Mouse (Mus musculus): Measurements from ENCODE around the gene Paqr6. TPM values are rescaled to one million over a fixed set of nuclear protein-coding genes. Genes with fewer than 3 reads are reported as not detected.

Gene Paqr6
- polyA plus RNA-seq, 1 experiment: 4.3 TPM

DNA sequence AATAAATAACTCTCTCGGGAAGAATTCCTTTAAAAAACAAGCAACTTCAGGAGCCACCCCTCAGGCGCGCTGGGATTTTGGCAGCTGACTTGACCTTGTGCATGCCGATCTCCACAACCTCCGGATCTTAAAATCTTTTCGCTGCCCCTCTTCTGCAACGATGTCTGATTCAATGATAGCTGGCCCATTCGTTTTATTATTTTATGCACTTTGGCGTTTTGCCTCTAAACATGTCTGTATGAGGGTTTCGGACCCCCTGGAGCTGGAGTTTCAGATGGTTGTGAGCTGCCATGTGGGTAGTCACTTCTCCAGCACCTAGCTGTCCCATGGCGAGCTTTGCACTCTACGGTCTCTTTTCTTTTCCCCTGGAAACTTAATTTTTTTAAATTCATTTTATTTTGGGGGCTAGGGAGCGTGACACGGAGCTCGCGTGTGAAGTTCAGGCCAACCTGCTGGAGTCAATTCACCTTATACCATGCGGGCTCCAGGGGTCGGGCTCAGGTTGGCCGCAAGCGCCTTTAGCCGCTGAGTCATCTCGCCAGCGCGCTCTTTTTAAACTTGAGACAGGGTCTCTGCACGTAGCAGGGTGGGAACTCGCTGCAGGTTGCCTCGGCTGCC, 28.8 kb upstream of the Paqr6 start:
- Histone ChIP-seq H3K27ac (ENCODE audit: insufficient read depth, low read length) (peak overlapping the region; percentile 89), H3K4me3 (ENCODE audit: extremely low read depth, insufficient read depth, insufficient read length) (peak overlapping the region; percentile 95), H3K27me3 (ENCODE audit: control insufficient read depth, insufficient read depth, low read length) (no peaks in the 10 kb centered on the region), H3K36me3 (ENCODE audit: control insufficient read depth, insufficient read depth, low read length) (no peaks in the 10 kb centered on the region), H3K4me1 (ENCODE audit: control insufficient read depth, insufficient read depth, insufficient read length) (peaks cover 6% of the 10 kb centered on the region; the same call in 1 of the 2 replicates)
- no peak for TF ChIP-seq POLR2A (IDR thresholded peaks at IDR 0.05; ENCODE audit: low read depth, low read length)
- no peak for TF ChIP-seq CTCF (IDR thresholded peaks at IDR 0.05; ENCODE audit: extremely low read depth, insufficient read depth, insufficient read length, insufficient replicate concordance)
- under 1% methylated on average over 27 of the region's 27 CpGs for WGBS
- no peak for DNase-seq (ENCODE audit: low read depth in 1 of 2, low spot score in 2 of 2)

DNA sequence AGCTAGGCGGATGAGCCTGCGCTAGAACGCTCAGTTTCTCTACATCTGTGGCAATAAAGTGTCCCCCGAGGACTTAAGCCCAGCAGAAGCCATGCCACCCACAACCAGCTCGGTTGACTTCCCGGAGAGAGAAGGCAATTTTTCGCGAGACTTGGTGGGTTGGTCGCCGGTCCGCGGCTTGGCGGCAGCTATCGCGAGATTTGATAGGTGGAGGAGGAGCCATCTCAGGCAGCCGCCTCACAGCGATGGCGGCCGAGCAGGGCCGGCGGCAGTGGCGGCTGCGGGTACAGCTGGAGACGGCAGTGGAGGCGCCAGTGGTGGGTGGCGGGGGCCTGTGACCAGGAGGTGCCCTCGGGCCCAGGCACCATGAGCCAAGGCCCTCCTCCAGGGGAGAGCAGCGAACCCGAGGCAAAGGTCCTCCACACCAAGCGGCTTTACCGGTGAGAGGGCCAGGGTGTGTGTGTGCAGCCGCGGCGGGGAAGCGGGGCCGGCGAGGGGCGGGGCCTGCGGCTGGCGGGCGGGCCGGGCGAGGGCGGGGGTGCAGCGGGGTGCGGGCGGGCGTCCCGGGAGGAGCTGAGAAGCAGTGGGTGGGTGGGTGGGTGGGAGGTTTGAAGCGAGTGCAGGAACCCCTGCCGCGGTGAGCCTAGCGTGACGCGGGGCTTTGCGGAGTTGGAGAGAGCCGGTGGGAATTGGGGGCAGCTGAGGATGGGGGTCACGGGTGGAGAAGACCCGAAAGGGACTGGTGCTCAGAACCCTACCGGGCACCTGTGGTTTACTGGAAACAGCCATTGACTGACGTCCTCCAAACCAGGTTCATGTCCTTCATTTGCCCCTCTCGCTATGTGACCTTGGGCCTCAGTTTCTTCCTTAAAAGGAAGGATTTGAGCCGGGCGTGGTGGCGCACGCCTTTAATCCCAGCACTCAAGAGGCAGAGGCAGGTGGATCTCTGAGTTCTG, 28.0 kb upstream of the Paqr6 start, which contains the start of the genes Tmem79 and Smg5:
Gene Tmem79 (minus strand): TSS at position 91 of the 956 bp plus-strand sequence.
Gene Smg5 (plus strand): TSS at position 203 of the 956 bp plus-strand sequence.
- WGBS: 1% methylated on average over 61 of the region's 66 CpGs
- Histone ChIP-seq H3K4me3 (ENCODE audit: extremely low read depth, insufficient read depth, insufficient read length) (peak within 1 kb of the TSS; percentile 95), H3K36me3 (ENCODE audit: control insufficient read depth, insufficient read depth, low read length) (no peaks in the 10 kb centered on the region), H3K27ac (ENCODE audit: insufficient read depth, low read length) (peak within 1 kb of the TSS; percentile 95), H3K27me3 (ENCODE audit: control insufficient read depth, insufficient read depth, low read length) (no peaks in the 10 kb centered on the region), H3K4me1 (ENCODE audit: control insufficient read depth, insufficient read depth, insufficient read length) (peaks cover 6% of the 10 kb centered on the region; the same call in 1 of the 2 replicates)
- DNase-seq (ENCODE audit: low read depth in 1 of 2, low spot score in 2 of 2): peak; percentile 92 to 96
- TF ChIP-seq CTCF (IDR thresholded peaks at IDR 0.05; ENCODE audit: extremely low read depth, insufficient read depth, insufficient read length, insufficient replicate concordance) (no peak), POLR2A (IDR thresholded peaks at IDR 0.05; ENCODE audit: low read depth, low read length) (peak; percentile 90)

DNA sequence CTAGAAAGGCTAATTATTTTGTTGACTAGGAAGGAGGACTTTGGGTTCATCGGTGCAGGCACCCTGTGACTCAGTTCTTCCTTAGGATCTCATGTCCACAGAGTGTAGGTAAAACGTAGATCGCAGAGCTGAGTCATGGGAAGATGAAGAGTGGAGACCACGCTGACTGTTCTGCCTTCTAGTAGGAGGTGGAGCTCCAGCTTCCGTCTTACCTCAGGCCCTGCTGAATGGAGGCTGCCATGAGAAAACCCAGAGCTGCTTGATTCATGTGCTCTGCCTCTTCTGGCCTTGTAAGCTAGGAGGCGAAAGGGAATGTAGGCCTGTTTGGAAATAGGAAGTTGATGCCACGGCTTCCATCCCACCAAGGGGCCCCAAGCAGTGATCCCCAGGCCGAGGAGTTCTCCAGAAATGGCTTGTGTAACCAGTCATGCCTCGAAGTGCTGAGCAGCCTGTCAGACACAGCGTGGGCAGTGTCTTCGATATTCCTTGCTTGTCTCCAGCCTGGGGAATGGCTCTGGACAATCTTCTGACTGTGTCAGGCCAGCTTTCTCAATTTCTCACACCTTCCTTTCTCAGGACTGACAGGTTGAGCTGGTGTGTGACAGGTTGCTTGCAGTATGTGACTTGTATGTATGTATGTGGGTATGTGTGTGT, 26.9 kb upstream of the Paqr6 start:
- no peak overlapping the region for H3K27ac ChIP-seq (ENCODE audit: insufficient read depth, low read length)
- peaks cover 6% of the 10 kb centered on the region; the same call in 1 of the 2 replicates for H3K4me1 ChIP-seq (ENCODE audit: control insufficient read depth, insufficient read depth, insufficient read length)
- H3K27me3 ChIP-seq (ENCODE audit: control insufficient read depth, insufficient read depth, low read length): no peaks in the 10 kb centered on the region
- WGBS: 26% methylated on average over 11 of the region's 11 CpGs
- no peak for TF ChIP-seq CTCF (IDR thresholded peaks at IDR 0.05; ENCODE audit: extremely low read depth, insufficient read depth, insufficient read length, insufficient replicate concordance)
- TF ChIP-seq POLR2A (IDR thresholded peaks at IDR 0.05; ENCODE audit: low read depth, low read length): no peak
- no peak overlapping the region for H3K4me3 ChIP-seq (ENCODE audit: extremely low read depth, insufficient read depth, insufficient read length)
- DNase-seq (ENCODE audit: low read depth in 1 of 2, low spot score in 2 of 2): peak in 1 of 2 experiments; percentile 7
- H3K36me3 ChIP-seq (ENCODE audit: control insufficient read depth, insufficient read depth, low read length): peaks cover 3% of the 10 kb centered on the region

DNA sequence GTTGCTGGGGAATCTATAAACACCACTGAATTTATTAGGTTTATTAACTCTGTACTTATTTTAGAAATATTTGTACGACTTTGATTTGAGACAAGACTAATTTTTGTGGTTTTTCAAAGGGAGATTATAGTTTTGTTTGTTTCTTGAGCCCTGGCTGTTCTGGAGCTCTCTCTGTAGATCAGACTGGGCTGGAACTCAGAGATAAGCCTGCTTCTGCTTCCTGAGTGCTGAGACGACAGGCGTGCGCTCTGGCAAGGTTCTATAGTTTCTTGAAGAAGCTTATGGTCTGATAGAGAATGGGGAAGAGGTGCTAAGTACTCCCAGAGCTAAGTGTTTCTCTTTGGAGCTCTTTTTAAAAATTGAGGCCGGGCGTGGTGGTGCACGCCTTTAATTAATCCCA, 26.1 kb upstream of the Paqr6 start:
- Histone ChIP-seq H3K27ac (ENCODE audit: insufficient read depth, low read length) (no peak overlapping the region), H3K4me3 (ENCODE audit: extremely low read depth, insufficient read depth, insufficient read length) (no peak overlapping the region), H3K36me3 (ENCODE audit: control insufficient read depth, insufficient read depth, low read length) (peaks cover 10% of the 10 kb centered on the region), H3K27me3 (ENCODE audit: control insufficient read depth, insufficient read depth, low read length) (no peaks in the 10 kb centered on the region), H3K4me1 (ENCODE audit: control insufficient read depth, insufficient read depth, insufficient read length) (peaks cover 6% of the 10 kb centered on the region; the same call in 1 of the 2 replicates)
- TF ChIP-seq POLR2A (IDR thresholded peaks at IDR 0.05; ENCODE audit: low read depth, low read length) (no peak), CTCF (IDR thresholded peaks at IDR 0.05; ENCODE audit: extremely low read depth, insufficient read depth, insufficient read length, insufficient replicate concordance) (no peak)
- DNase-seq (ENCODE audit: low read depth in 1 of 2, low spot score in 2 of 2): no peak
- WGBS: 71% methylated on average over 7 of the region's 7 CpGs

DNA sequence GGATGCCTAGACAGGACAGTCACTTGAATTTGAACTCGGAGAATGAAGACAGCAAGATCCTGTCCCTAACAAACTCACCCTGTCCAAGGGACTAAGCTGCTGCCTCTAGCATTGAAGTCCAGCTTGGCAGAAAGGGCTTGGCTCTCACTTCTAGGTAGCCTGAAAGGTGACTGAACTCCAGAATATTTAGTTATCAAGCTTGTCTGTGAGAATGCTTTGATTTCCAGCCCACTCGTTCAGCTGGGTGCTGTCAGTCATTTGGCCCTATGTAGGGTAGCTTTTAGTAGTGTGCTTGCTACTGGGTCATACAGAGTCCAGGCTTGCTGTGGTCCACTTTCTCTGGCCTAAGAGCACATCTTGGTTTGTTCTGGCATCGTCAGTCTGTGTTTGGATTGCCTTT, 25.4 kb upstream of the Paqr6 start:
- TF ChIP-seq POLR2A (IDR thresholded peaks at IDR 0.05; ENCODE audit: low read depth, low read length): no peak
- no peak for TF ChIP-seq CTCF (IDR thresholded peaks at IDR 0.05; ENCODE audit: extremely low read depth, insufficient read depth, insufficient read length, insufficient replicate concordance)
- Histone ChIP-seq H3K27ac (ENCODE audit: insufficient read depth, low read length) (no peak overlapping the region), H3K4me3 (ENCODE audit: extremely low read depth, insufficient read depth, insufficient read length) (no peak overlapping the region), H3K4me1 (ENCODE audit: control insufficient read depth, insufficient read depth, insufficient read length) (peaks cover 6% of the 10 kb centered on the region; the same call in 1 of the 2 replicates), H3K36me3 (ENCODE audit: control insufficient read depth, insufficient read depth, low read length) (peaks cover 16% of the 10 kb centered on the region), H3K27me3 (ENCODE audit: control insufficient read depth, insufficient read depth, low read length) (no peaks in the 10 kb centered on the region)
- DNase-seq (ENCODE audit: low read depth in 1 of 2, low spot score in 2 of 2): no peak
- 92% methylated on average over 3 of the region's 3 CpGs for WGBS

DNA sequence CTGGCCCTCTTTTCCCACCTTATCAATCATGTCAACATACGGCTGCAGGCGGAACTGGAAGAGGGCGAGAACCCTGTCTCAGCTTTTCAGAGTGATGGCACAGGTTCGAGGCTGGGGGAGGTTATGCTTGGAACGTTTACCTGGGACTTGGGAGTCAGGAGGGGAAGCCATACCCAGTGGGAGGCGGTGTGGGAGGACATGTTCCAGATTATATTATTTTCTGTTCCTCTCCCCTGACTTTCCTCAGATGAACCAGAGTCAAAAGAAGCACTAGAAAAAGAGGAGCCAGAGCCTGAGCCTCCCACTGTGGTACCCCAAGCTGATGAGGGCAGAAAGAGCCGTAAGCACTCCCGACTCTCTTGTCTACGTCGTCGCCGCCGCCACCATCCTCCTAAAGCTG, 13.7 kb upstream of the Paqr6 start:
- Histone ChIP-seq H3K4me3 (ENCODE audit: extremely low read depth, insufficient read depth, insufficient read length) (no peak overlapping the region), H3K27me3 (ENCODE audit: control insufficient read depth, insufficient read depth, low read length) (no peaks in the 10 kb centered on the region), H3K27ac (ENCODE audit: insufficient read depth, low read length) (no peak overlapping the region), H3K4me1 (ENCODE audit: control insufficient read depth, insufficient read depth, insufficient read length) (no peaks in the 10 kb centered on the region), H3K36me3 (ENCODE audit: control insufficient read depth, insufficient read depth, low read length) (peaks cover 77% of the 10 kb centered on the region)
- DNase-seq (ENCODE audit: low read depth in 1 of 2, low spot score in 2 of 2): no peak
- TF ChIP-seq CTCF (IDR thresholded peaks at IDR 0.05; ENCODE audit: extremely low read depth, insufficient read depth, insufficient read length, insufficient replicate concordance) (no peak), POLR2A (IDR thresholded peaks at IDR 0.05; ENCODE audit: low read depth, low read length) (no peak)
- 95% methylated on average over 13 of the region's 13 CpGs for WGBS
